Mouse (Mus musculus) ES-Bruce4 (cell line): Measurements from ENCODE around the gene Rnf8.

ENCODE experiments used
- CTCF ChIP-seq: IDR thresholded peaks from one replicate; pipeline ENCODE4 v1.8.1; 2011; ENCODE audit warnings: low read depth, low read length
- EP300 ChIP-seq: IDR thresholded peaks from 2 replicates; pipeline ENCODE4 v1.6.1; 2011; ENCODE audit warnings: low read depth, low read length; ENCODE audit not compliant: insufficient read depth
- POLR2A ChIP-seq: IDR thresholded peaks from one replicate; pipeline ENCODE4 v1.8.1; 2011; ENCODE audit warnings: low read length; ENCODE audit not compliant: insufficient read depth

- TF ChIP-seq CTCF: no peak
- TF ChIP-seq POLR2A: no peak
- no peak for TF ChIP-seq EP300
Observed at GRCm38 (mm10) chr17:29585446-29585845, 29.1 kb upstream of the Rnf8 start.
